In genomic region chr5:30235641-30236126, GRCm38 (mm10) we compare ENCODE assay signal across 29 mouse cellular contexts. TPM values are rescaled to one million over a fixed set of nuclear protein-coding genes. Genes with fewer than 3 reads are reported as not detected.
A peak's percentile ranks its signal among the peaks of the same experiment; 100 is the strongest.
DNase-seq lines count a peak whose midpoint lies in the region; ATAC-seq and TF ChIP-seq lines count a peak whose summit lies in the region.
"Had no signal": no experiment of that assay in that cellular context is flagged by ENCODE, and none has a peak within 500 bp of the region (broad histone marks: within the 10 kb centered on the region; RNA-seq: fewer than 3 reads in every experiment).

No protein-coding gene starts in this region.

- peaks cover 25% of the 10 kb centered on the region for H3K4me1 ChIP-seq in liver, adult 2 months (ENCODE audit: control insufficient read depth, insufficient read depth, low read length)
- peaks cover 77% of the 10 kb centered on the region for H3K4me1 ChIP-seq in liver, embryonic 13.5 days (replicated peaks)
- H3K4me1 ChIP-seq in liver, embryonic 16.5 days (ENCODE audit: control insufficient read depth, low read depth, low read length) = peaks cover 42% of the 10 kb centered on the region
- H3K4me1 ChIP-seq in forebrain, embryonic 15.5 days = peaks cover 30% of the 10 kb centered on the region
- peaks cover 30% of the 10 kb centered on the region for H3K4me1 ChIP-seq in embryonic facial prominence, embryonic 10.5 days

- no peak overlapping the region for H3K4me3 ChIP-seq in liver, adult 2 months (ENCODE audit: insufficient read depth, low read depth, low read length)
- 0 out of 2 replicates have a peak overlapping the region, but pooled peaks have one; percentile 90 for H3K4me3 ChIP-seq in liver, embryonic 13.5 days (replicated peaks)
- H3K4me3 ChIP-seq in liver, embryonic 16.5 days (ENCODE audit: low read depth, low read length) = no peak overlapping the region
- H3K4me3 ChIP-seq in forebrain, embryonic 15.5 days = no peak overlapping the region
- H3K4me3 ChIP-seq in embryonic facial prominence, embryonic 10.5 days = no peak overlapping the region
- H3K4me3 ChIP-seq: embryonic facial prominence, embryonic 13.5 days; erythroblast, embryonic 14.5 days; forebrain, embryonic 12.5 days; hindbrain, embryonic 12.5 days; hindbrain, embryonic 15.5 days had no signal

- no peaks in the 10 kb centered on the region for H3K36me3 ChIP-seq in liver, adult 2 months (ENCODE audit: control insufficient read depth, insufficient read depth, low read length)
- peaks cover 3% of the 10 kb centered on the region; the same call in 1 of the 2 replicates for H3K36me3 ChIP-seq in liver, embryonic 13.5 days
- H3K36me3 ChIP-seq in liver, embryonic 16.5 days (ENCODE audit: control insufficient read depth, insufficient read depth) = no peaks in the 10 kb centered on the region
- no peaks in the 10 kb centered on the region for H3K36me3 ChIP-seq in forebrain, embryonic 15.5 days
- peaks cover 25% of the 10 kb centered on the region for H3K36me3 ChIP-seq in embryonic facial prominence, embryonic 10.5 days (replicated peaks)
- H3K36me3 ChIP-seq: forebrain, embryonic 12.5 days; hindbrain, embryonic 12.5 days; hindbrain, embryonic 15.5 days had no signal

- no peaks in the 10 kb centered on the region for H3K27me3 ChIP-seq in liver, adult 2 months (ENCODE audit: control insufficient read depth, insufficient read depth, low read length)
- no peaks in the 10 kb centered on the region for H3K27me3 ChIP-seq in liver, embryonic 13.5 days
- no peaks in the 10 kb centered on the region for H3K27me3 ChIP-seq in liver, embryonic 16.5 days (ENCODE audit: control insufficient read depth, insufficient read depth, low read depth, low read length)
- no peaks in the 10 kb centered on the region for H3K27me3 ChIP-seq in forebrain, embryonic 15.5 days
- H3K27me3 ChIP-seq in embryonic facial prominence, embryonic 10.5 days (replicated peaks; ENCODE audit: low read depth, poor library complexity, severe bottlenecking) = no peaks in the 10 kb centered on the region
- H3K27me3 ChIP-seq: embryonic facial prominence, embryonic 13.5 days; forebrain, embryonic 12.5 days; hindbrain, embryonic 12.5 days; hindbrain, embryonic 15.5 days had no signal

- H3K9me3 ChIP-seq in liver, embryonic 13.5 days (replicated peaks) = no peaks in the 10 kb centered on the region
- H3K9me3 ChIP-seq in liver, embryonic 16.5 days (replicated peaks; ENCODE audit: control insufficient read depth, low read length) = no peaks in the 10 kb centered on the region
- H3K9me3 ChIP-seq in forebrain, embryonic 15.5 days = no peaks in the 10 kb centered on the region
- no peaks in the 10 kb centered on the region; the same call in 1 of the 2 replicates for H3K9me3 ChIP-seq in embryonic facial prominence, embryonic 10.5 days
- H3K9me3 ChIP-seq: embryonic facial prominence, embryonic 13.5 days; forebrain, embryonic 12.5 days; hindbrain, embryonic 12.5 days; hindbrain, embryonic 15.5 days had no signal

- DNase-seq in liver, adult 2 months (ENCODE audit: extremely low read depth, low read depth, low spot score) = peak; percentile 99
- DNase-seq in liver = no peak
- no peak for DNase-seq in liver, embryonic 13.5 days
- DNase-seq in embryonic facial prominence, embryonic 10.5 days (ENCODE audit: low spot score) = no peak
- no peak for DNase-seq in adrenal gland, postnatal 25 days
- DNase-seq: adrenal gland, adult 8-10 months; adrenal gland, postnatal 36 days; cerebellum, adult 18-20 months; cerebellum, adult 9-10 months; cerebellum, postnatal 14 days; forebrain, postnatal 0 days; gastrocnemius, postnatal 25 days had no signal

- no peak for TF ChIP-seq CTCF in liver, adult 2 months (IDR thresholded peaks at IDR 0.05; ENCODE audit: low read depth, low read length)

- no peak for TF ChIP-seq POLR2A in liver, adult 2 months (IDR thresholded peaks at IDR 0.05; ENCODE audit: extremely low read depth, insufficient read depth, low read length)

- ATAC-seq in liver, embryonic 13.5 days (ENCODE audit: low read depth) = no peak
- no peak for ATAC-seq in liver, embryonic 16.5 days (ENCODE audit: low read depth)
- no peak for ATAC-seq in forebrain, embryonic 15.5 days (replicated peaks)
- ATAC-seq: CD4-positive, CD25-positive, alpha-beta regulatory T cell, adult 4 months; forebrain, postnatal 0 days had no signal

- peak overlapping the region; percentile 85 for H3K27ac ChIP-seq in liver, adult 2 months (replicated peaks; ENCODE audit: insufficient read depth, low read depth, low read length)
- H3K27ac ChIP-seq in liver, embryonic 13.5 days = 0 out of 2 replicates have a peak overlapping the region, but pooled peaks have one; percentile 87
- peak overlapping the region; percentile 43; the same call in 1 of the 2 replicates for H3K27ac ChIP-seq in liver, embryonic 16.5 days (ENCODE audit: low read length)
- no peak overlapping the region for H3K27ac ChIP-seq in forebrain, embryonic 15.5 days (replicated peaks)
- H3K27ac ChIP-seq in embryonic facial prominence, embryonic 10.5 days (replicated peaks) = no peak overlapping the region
- H3K27ac ChIP-seq: embryonic facial prominence, embryonic 13.5 days; forebrain, embryonic 12.5 days; hindbrain, embryonic 12.5 days; hindbrain, embryonic 15.5 days had no signal

- H3K79me2 ChIP-seq in liver, adult 2 months (ENCODE audit: control insufficient read depth, insufficient read depth, low read length) = peaks cover 33% of the 10 kb centered on the region; the same call in 1 of the 2 replicates

- WGBS in liver, adult 2 months = 29% methylated on average over 2 of the region's 2 CpGs
- 73% methylated on average over 2 of the region's 2 CpGs for WGBS in liver, embryonic 13.5 days (ENCODE audit: insufficient replicate concordance)
- 67% methylated on average over 2 of the region's 2 CpGs for WGBS in liver, embryonic 16.5 days (ENCODE audit: insufficient replicate concordance)
- 96% methylated on average over 2 of the region's 2 CpGs for WGBS in forebrain, embryonic 15.5 days
- 86% methylated on average over 2 of the region's 2 CpGs for WGBS in embryonic facial prominence, embryonic 10.5 days

- H3K9ac ChIP-seq in liver, adult 2 months (ENCODE audit: low read depth, low read length) = no peak overlapping the region
- H3K9ac ChIP-seq in liver, embryonic 13.5 days = peak overlapping the region; percentile 4; the same call in 1 of the 2 replicates
- no peak overlapping the region for H3K9ac ChIP-seq in liver, embryonic 16.5 days (ENCODE audit: low read depth, low read length)
- no peak overlapping the region for H3K9ac ChIP-seq in forebrain, embryonic 15.5 days (replicated peaks)
- H3K9ac ChIP-seq: embryonic facial prominence, embryonic 13.5 days; forebrain, embryonic 12.5 days; forebrain, postnatal 0 days; hindbrain, embryonic 12.5 days; hindbrain, embryonic 15.5 days had no signal

- peak overlapping the region; percentile 83 for H3K4me2 ChIP-seq in liver, embryonic 13.5 days
- no peak overlapping the region for H3K4me2 ChIP-seq in liver, embryonic 16.5 days (ENCODE audit: low read depth, low read length)
- no peak overlapping the region for H3K4me2 ChIP-seq in forebrain, embryonic 15.5 days (replicated peaks)
- H3K4me2 ChIP-seq: embryonic facial prominence, embryonic 13.5 days; forebrain, embryonic 12.5 days; heart, embryonic 11.5 days; hindbrain, embryonic 12.5 days had no signal

RNA-seq across cellular contexts. Expression of gene Selenoi, which starts 3.3 kb away (rescaled TPM):
- 26.6 and 31.8 TPM in 2 replicates for total RNA-seq in liver, adult 2 months (2014; rRNA removed)
- polyA plus RNA-seq in liver, adult 2 months (2012; rRNA removed) = 59.7 and 73.9 TPM in 2 replicates
- 14.0 and 21.3 TPM in 2 replicates for polyA plus RNA-seq in liver, embryonic 13.5 days (2015; fragmentation: Nextera tagmentation; extraction: Ambion mirVana)
- polyA plus RNA-seq in liver, embryonic 16.5 days (2015; fragmentation: Nextera tagmentation; extraction: Ambion mirVana) = 11.7 and 12.5 TPM in 2 replicates
- 25.8 and 26.4 TPM in 2 replicates for polyA plus RNA-seq in forebrain, embryonic 15.5 days (2015; fragmentation: Nextera tagmentation; extraction: Ambion mirVana)
- 21.0 and 21.7 TPM in 2 replicates for polyA plus RNA-seq in embryonic facial prominence, embryonic 10.5 days (2016; fragmentation: Nextera tagmentation; extraction: Ambion mirVana)
- 22.6 and 22.7 TPM in 2 replicates for total RNA-seq in adrenal gland, postnatal 25 days (2021)

RNA-seq across cellular contexts. Expression of gene Adgrf3, which starts 30.2 kb away (rescaled TPM):
- total RNA-seq in liver, adult 2 months (2014; rRNA removed) = not detected in 2 replicates
- not detected in 2 replicates for polyA plus RNA-seq in liver, adult 2 months (2012; rRNA removed)
- not detected in 2 replicates for polyA plus RNA-seq in liver, embryonic 13.5 days (2015; fragmentation: Nextera tagmentation; extraction: Ambion mirVana)
- polyA plus RNA-seq in liver, embryonic 16.5 days (2015; fragmentation: Nextera tagmentation; extraction: Ambion mirVana) = 0.02 TPM in 1 of 2 replicates, not detected in the other
- not detected in 2 replicates for polyA plus RNA-seq in forebrain, embryonic 15.5 days (2015; fragmentation: Nextera tagmentation; extraction: Ambion mirVana)
- polyA plus RNA-seq in embryonic facial prominence, embryonic 10.5 days (2016; fragmentation: Nextera tagmentation; extraction: Ambion mirVana) = not detected in 2 replicates
- total RNA-seq in adrenal gland, postnatal 25 days (2021) = not detected in 2 replicates
- total RNA-seq: adrenal gland, adult 8-10 months; adrenal gland, postnatal 36 days; forebrain, postnatal 0 days; gastrocnemius, adult 8-10 months; gastrocnemius, postnatal 25 days; hematopoietic stem cell, adult 5-6 weeks had no signal
- polyA plus RNA-seq: C2C12; CD4-positive, CD25-positive, alpha-beta regulatory T cell, adult 4 months; embryonic facial prominence, embryonic 13.5 days; erythroblast, embryonic 14.5 days; forebrain, embryonic 12.5 days; forebrain, postnatal 0 days; frontal cortex, adult 2 months; hindbrain, embryonic 12.5 days; hindbrain, embryonic 15.5 days had no signal

RNA-seq across cellular contexts. Expression of gene Drc1, which starts 45.5 kb away (rescaled TPM):
- 0.74 and 1.2 TPM in 2 replicates for total RNA-seq in liver, adult 2 months (2014; rRNA removed)
- polyA plus RNA-seq in liver, adult 2 months (2012; rRNA removed) = 0.23 and 0.30 TPM in 2 replicates
- 1.8 TPM in 2 replicates for polyA plus RNA-seq in liver, embryonic 13.5 days (2015; fragmentation: Nextera tagmentation; extraction: Ambion mirVana)
- polyA plus RNA-seq in liver, embryonic 16.5 days (2015; fragmentation: Nextera tagmentation; extraction: Ambion mirVana) = 1.8 and 2.0 TPM in 2 replicates
- polyA plus RNA-seq in forebrain, embryonic 15.5 days (2015; fragmentation: Nextera tagmentation; extraction: Ambion mirVana) = 5.3 and 6.8 TPM in 2 replicates
- polyA plus RNA-seq in embryonic facial prominence, embryonic 10.5 days (2016; fragmentation: Nextera tagmentation; extraction: Ambion mirVana) = 0.22 and 0.25 TPM in 2 replicates
- total RNA-seq in adrenal gland, postnatal 25 days (2021) = 0.82 TPM in 1 of 2 replicates, not detected in the other
- total RNA-seq: gastrocnemius, adult 8-10 months; gastrocnemius, postnatal 25 days; heart, adult 8-10 months; heart, postnatal 25 days; hematopoietic stem cell, adult 5-6 weeks; MEL had no signal
- polyA plus RNA-seq: erythroblast, embryonic 14.5 days; heart, embryonic 14.5 days had no signal

Comparison
In these comparisons a context has a peak if more than half of its experiments do, and no peak if none do; other contexts are left out.
1. H3K27ac ChIP-seq: peak in liver, adult 2 months (single experiment), liver, embryonic 13.5 days (single experiment) and liver, embryonic 16.5 days (single experiment); none in forebrain, embryonic 15.5 days (single experiment) and embryonic facial prominence, embryonic 10.5 days (single experiment).